Mouse (Mus musculus) embryonic facial prominence, embryonic 12.5 days (tissue): ENCODE measurements around the gene Ufm1. TPM values are rescaled to one million over a fixed set of nuclear protein-coding genes. Genes with fewer than 3 reads are reported as not detected.

Source experiments
- ATAC-seq: fragments of 200-750 bp; cut with Nextera tagmentation; 2 replicates; pipeline ENCODE4 v1.8.0; 2017; ENCODE audit not compliant: insufficient number of reproducible peaks, insufficient read depth, low FRiP score, low TSS enrichment
- H3K27ac ChIP-seq: fragments of 300-500 bp; sonication (generic); 2 replicates; pipeline ENCODE4 v1.5.1; 2016; ENCODE audit warnings: mild to moderate bottlenecking
- H3K27me3 ChIP-seq: fragments of 300-500 bp; sonication (generic); 2 replicates; pipeline ENCODE4 v1.6.1; 2016; ENCODE audit warnings: mild to moderate bottlenecking, moderate library complexity
- H3K36me3 ChIP-seq: fragments of 300-500 bp; sonication (generic); 2 replicates; pipeline ENCODE4 v1.6.1; 2016; ENCODE audit warnings: mild to moderate bottlenecking
- H3K4me1 ChIP-seq: fragments of 300-500 bp; sonication (generic); 2 replicates; pipeline ENCODE4 v1.6.1; 2016
- H3K4me2 ChIP-seq: fragments of 300-500 bp; sonication (generic); replicated peaks from 2 replicates; pipeline ENCODE4 v1.6.1; 2016; ENCODE audit warnings: mild to moderate bottlenecking, moderate library complexity
- H3K4me3 ChIP-seq: fragments of 300-500 bp; sonication (generic); 2 replicates; pipeline ENCODE4 v1.5.1; 2016; ENCODE audit warnings: mild to moderate bottlenecking
- H3K9ac ChIP-seq: fragments of 300-500 bp; sonication (generic); 2 replicates; pipeline ENCODE4 v1.6.1; 2016; ENCODE audit warnings: mild to moderate bottlenecking, moderate library complexity
- H3K9me3 ChIP-seq: fragments of 300-500 bp; sonication (generic); 2 replicates; pipeline ENCODE4 v1.6.1; 2016; ENCODE audit warnings: mild to moderate bottlenecking, moderate library complexity
- WGBS: fragments of 180-500 bp; shearing (Covaris S2); methylation state at CpG from one replicate; pipeline ENCODE4 v1.1.7; 2016; 5-methylcytosine and 5-hydroxymethylcytosine counted together
- polyA plus RNA-seq: library from polyadenylated mRNA; unstranded; fragments of >200 nt; fragmentation: Nextera tagmentation; extraction: Ambion mirVana; gene quantifications from 2 replicates; pipeline ENCODE4 v1.2.1, GENCODE M21; 2016

Gene Ufm1
- 79.7 and 101 TPM in 2 replicates for polyA plus RNA-seq

DNA sequence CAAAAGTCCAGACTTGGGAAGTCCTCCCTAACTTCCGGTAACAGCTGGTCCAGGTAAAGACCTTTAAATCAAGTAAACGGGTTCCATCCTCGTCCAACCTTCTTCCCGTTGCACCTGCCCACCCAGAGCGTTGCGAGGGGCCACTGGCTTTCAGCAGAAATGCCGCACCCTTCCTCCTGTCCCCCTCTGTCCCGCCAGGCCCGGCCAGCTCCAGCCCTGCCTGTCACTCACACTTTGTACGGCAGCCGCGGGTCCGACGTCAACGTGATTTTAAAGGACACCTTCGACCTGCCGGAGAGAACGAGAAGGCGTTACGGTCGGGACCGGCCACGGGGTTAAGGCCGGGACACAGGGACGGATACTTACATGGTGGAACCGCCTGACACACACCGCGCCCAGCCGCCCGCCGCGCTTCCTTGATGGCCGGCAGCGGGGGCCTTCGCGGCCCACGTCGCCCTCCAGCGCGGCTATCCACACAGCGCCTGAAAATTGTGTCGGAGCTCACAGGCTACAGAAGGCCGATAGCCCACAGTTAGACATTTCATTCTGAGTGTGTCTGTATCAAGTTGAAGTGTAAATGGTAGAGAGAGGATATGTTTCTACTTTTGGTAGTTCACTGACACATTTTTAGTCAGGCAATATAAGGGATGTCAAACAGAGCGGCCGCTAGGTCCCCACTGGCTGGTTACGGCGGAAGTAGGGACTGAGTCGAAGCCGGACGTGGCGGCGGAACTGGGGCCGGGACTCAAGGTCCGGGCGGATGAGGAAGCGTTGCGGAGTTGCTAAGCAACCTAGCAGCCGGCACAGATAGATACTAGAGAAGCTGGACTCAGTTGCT, at the start of gene Ufm1:
Gene Ufm1 (minus strand): TSS at position 448 of the 838 bp plus-strand sequence.
- WGBS: under 1% methylated on average over 58 of the region's 58 CpGs
- H3K27ac ChIP-seq: no peak within 1 kb of the TSS; the same call in 1 of the 2 replicates

DNA sequence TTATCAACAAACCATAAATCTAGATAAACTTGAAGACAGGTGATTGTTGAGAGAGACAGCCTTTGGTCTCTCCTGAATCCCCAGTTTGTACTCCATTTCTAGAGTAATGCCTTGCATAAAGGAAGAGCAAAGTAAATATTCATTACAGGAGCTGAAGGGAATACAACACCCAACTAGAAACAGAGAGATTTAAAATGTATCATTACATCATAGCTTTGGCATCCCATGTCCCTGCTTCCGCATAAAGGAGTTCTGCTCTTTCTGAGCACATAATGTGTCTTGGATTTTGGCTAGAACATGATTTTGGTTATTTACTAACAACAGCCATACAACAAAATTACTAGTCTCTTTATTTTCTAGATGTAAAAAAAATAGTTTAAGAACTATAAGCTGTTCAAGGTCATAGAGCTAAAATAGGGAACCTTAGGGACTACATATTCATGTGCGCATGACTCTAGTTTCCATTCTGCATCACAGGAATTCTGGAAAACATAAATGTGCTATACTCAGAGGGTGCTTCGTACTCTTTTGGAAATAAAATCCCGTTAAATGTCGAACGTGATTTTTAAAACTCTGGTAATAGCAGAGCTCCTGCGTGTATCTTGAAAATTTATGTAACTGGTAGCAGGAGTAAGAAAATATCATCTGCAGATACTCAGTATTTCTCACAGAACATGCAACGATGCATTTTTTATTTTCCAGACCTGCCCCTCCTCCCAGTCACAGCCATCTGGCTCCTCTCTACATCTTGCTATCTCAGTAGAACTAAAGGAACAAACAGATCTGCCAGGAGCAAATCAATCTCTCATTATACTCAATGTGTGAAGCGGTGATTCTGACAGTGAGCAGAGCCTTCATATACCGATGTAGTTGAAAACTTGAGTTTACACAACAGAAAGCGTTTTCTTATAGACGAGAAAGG, 27.2 kb upstream of the Ufm1 start:
- Histone ChIP-seq H3K4me3 (no peak overlapping the region), H3K27me3 (no peaks in the 10 kb centered on the region), H3K4me1 (no peaks in the 10 kb centered on the region), H3K9me3 (no peaks in the 10 kb centered on the region), H3K4me2 (no peak overlapping the region), H3K27ac (no peak overlapping the region), H3K9ac (no peak overlapping the region), H3K36me3 (no peaks in the 10 kb centered on the region)
- WGBS: 81% methylated on average over 12 of the region's 12 CpGs
- ATAC-seq: no peak

More for the DNA sequence above, at the start of gene Ufm1:
- 0 out of 2 replicates have a peak, but pooled peaks cover 3% of the 10 kb centered on the region for H3K4me1 ChIP-seq
- H3K9me3 ChIP-seq: no peaks in the 10 kb centered on the region
- H3K27me3 ChIP-seq: no peaks in the 10 kb centered on the region
- peak; percentile 96 for ATAC-seq
- peaks cover 25% of the 10 kb centered on the region for H3K36me3 ChIP-seq
- H3K9ac ChIP-seq: peak within 1 kb of the TSS; percentile 84
- peak within 1 kb of the TSS; percentile 91 for H3K4me2 ChIP-seq
- peak within 1 kb of the TSS; percentile 98 for H3K4me3 ChIP-seq

- Histone ChIP-seq H3K27ac (no peak overlapping the region), H3K4me1 (no peaks in the 10 kb centered on the region), H3K9me3 (no peaks in the 10 kb centered on the region), H3K4me3 (no peak overlapping the region), H3K36me3 (no peaks in the 10 kb centered on the region), H3K4me2 (no peak overlapping the region), H3K9ac (no peak overlapping the region), H3K27me3 (no peaks in the 10 kb centered on the region)
- no peak for ATAC-seq
- 92% methylated on average over 1 of the region's 1 CpGs for WGBS
Observed at GRCm38 (mm10) chr3:53871596-53871995, 8.0 kb upstream of the Ufm1 start.

GRCm38 (mm10) chr3:53870482-53870881, 6.9 kb upstream of the Ufm1 start:
- Histone ChIP-seq H3K4me3 (no peak overlapping the region), H3K4me2 (no peak overlapping the region), H3K9me3 (no peaks in the 10 kb centered on the region), H3K36me3 (no peaks in the 10 kb centered on the region), H3K27ac (no peak overlapping the region), H3K4me1 (no peaks in the 10 kb centered on the region), H3K9ac (no peak overlapping the region), H3K27me3 (no peaks in the 10 kb centered on the region)
- ATAC-seq: no peak
- WGBS: 66% methylated on average over 6 of the region's 6 CpGs

GRCm38 (mm10) chr3:53869263-53869662, 5.6 kb upstream of the Ufm1 start:
- no peaks in the 10 kb centered on the region for H3K27me3 ChIP-seq
- ATAC-seq: no peak
- H3K9ac ChIP-seq: no peak overlapping the region
- no peaks in the 10 kb centered on the region for H3K9me3 ChIP-seq
- H3K4me3 ChIP-seq: no peak overlapping the region
- H3K4me1 ChIP-seq: no peaks in the 10 kb centered on the region
- WGBS: 0% methylated on average over 1 of the region's 1 CpGs
- H3K4me2 ChIP-seq: no peak overlapping the region
- H3K36me3 ChIP-seq: no peaks in the 10 kb centered on the region
- no peak overlapping the region for H3K27ac ChIP-seq

GRCm38 (mm10) chr3:53868212-53868611, 4.6 kb upstream of the Ufm1 start:
- 79% methylated on average over 4 of the region's 4 CpGs for WGBS
- Histone ChIP-seq H3K4me2 (no peak overlapping the region), H3K36me3 (no peaks in the 10 kb centered on the region), H3K27ac (no peak overlapping the region), H3K9ac (no peak overlapping the region), H3K4me1 (no peaks in the 10 kb centered on the region), H3K4me3 (no peak overlapping the region), H3K27me3 (no peaks in the 10 kb centered on the region), H3K9me3 (no peaks in the 10 kb centered on the region)
- no peak for ATAC-seq

DNA sequence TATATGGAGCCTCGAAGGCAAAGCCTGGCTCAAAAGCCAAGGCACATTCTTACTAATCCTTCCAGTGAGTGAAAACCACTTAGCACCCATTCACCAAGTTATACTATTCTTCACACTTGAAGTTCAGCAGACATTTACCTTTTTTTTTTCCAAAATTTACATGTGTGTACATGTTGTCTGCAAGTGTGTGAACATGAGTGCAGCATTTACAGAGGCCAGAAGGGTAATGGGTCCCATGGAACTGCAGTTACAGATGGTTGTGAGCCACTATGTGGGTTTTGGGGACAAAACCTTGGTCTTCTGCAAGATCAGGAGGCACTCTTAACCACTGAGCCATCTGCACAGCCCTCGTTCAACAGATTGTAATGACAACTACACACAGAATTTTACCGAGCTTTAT, 8.8 kb downstream of the Ufm1 start:
- no peak for ATAC-seq
- WGBS: 90% methylated on average over 3 of the region's 3 CpGs
- no peaks in the 10 kb centered on the region for H3K9me3 ChIP-seq
- H3K27me3 ChIP-seq: no peaks in the 10 kb centered on the region
- H3K4me2 ChIP-seq: no peak overlapping the region
- no peak overlapping the region for H3K27ac ChIP-seq
- H3K9ac ChIP-seq: no peak overlapping the region
- H3K36me3 ChIP-seq: peaks cover 24% of the 10 kb centered on the region
- no peaks in the 10 kb centered on the region for H3K4me1 ChIP-seq
- H3K4me3 ChIP-seq: no peak overlapping the region

GRCm38 (mm10) chr3:53854261-53854660, 9.4 kb downstream of the Ufm1 start:
- H3K4me3 ChIP-seq: no peak overlapping the region
- no peak overlapping the region for H3K27ac ChIP-seq
- no peaks in the 10 kb centered on the region for H3K9me3 ChIP-seq
- no peak overlapping the region for H3K4me2 ChIP-seq
- ATAC-seq: no peak
- peaks cover 18% of the 10 kb centered on the region for H3K36me3 ChIP-seq
- H3K27me3 ChIP-seq: no peaks in the 10 kb centered on the region
- WGBS: 84% methylated on average over 4 of the region's 4 CpGs
- H3K4me1 ChIP-seq: no peaks in the 10 kb centered on the region
- no peak overlapping the region for H3K9ac ChIP-seq

- no peaks in the 10 kb centered on the region for H3K36me3 ChIP-seq
- no peak overlapping the region for H3K4me3 ChIP-seq
- H3K9ac ChIP-seq: no peak overlapping the region
- H3K9me3 ChIP-seq: no peaks in the 10 kb centered on the region
- ATAC-seq: no peak
- WGBS: 77% methylated on average over 11 of the region's 11 CpGs
- H3K27me3 ChIP-seq: no peaks in the 10 kb centered on the region
- no peak overlapping the region for H3K4me2 ChIP-seq
- no peak overlapping the region for H3K27ac ChIP-seq
- no peaks in the 10 kb centered on the region for H3K4me1 ChIP-seq
Observed at GRCm38 (mm10) chr3:53848262-53848661, 15.4 kb downstream of the Ufm1 start.

GRCm38 (mm10) chr3:53847726-53848125, 15.9 kb downstream of the Ufm1 start:
- H3K4me1 ChIP-seq: no peaks in the 10 kb centered on the region
- no peak for ATAC-seq
- no peak overlapping the region for H3K27ac ChIP-seq
- no peaks in the 10 kb centered on the region for H3K9me3 ChIP-seq
- no peaks in the 10 kb centered on the region for H3K27me3 ChIP-seq
- WGBS: 16% methylated on average over 4 of the region's 4 CpGs
- no peak overlapping the region for H3K4me2 ChIP-seq
- H3K9ac ChIP-seq: no peak overlapping the region
- no peaks in the 10 kb centered on the region for H3K36me3 ChIP-seq
- no peak overlapping the region for H3K4me3 ChIP-seq

GRCm38 (mm10) chr3:53846206-53846928, 17.3 kb downstream of the Ufm1 start:
- no peaks in the 10 kb centered on the region for H3K27me3 ChIP-seq
- no peaks in the 10 kb centered on the region for H3K36me3 ChIP-seq
- no peak overlapping the region for H3K4me3 ChIP-seq
- 76% methylated on average over 7 of the region's 7 CpGs for WGBS
- H3K4me2 ChIP-seq: no peak overlapping the region
- no peaks in the 10 kb centered on the region for H3K9me3 ChIP-seq
- H3K27ac ChIP-seq: no peak overlapping the region
- H3K9ac ChIP-seq: no peak overlapping the region
- no peak for ATAC-seq
- H3K4me1 ChIP-seq: no peaks in the 10 kb centered on the region
